Mouse (Mus musculus): ENCODE measurements at regions not wholly inside any gene's neighbourhood (a gene's known extent, or its start where the extent isn't known, plus 50 kb on each side); places are given as distances from the start of the nearest gene placed in this dataset.

GRCm38 (mm10) chr5:41206462-41206861 is 501.5 kb downstream of the Rab28 start:
- no peak overlapping the region for H3K9ac ChIP-seq (replicated peaks; ENCODE audit: low read depth, low read length)
- H3K4me3 ChIP-seq (ENCODE audit: low read depth, low read length): no peak overlapping the region
- no peak overlapping the region for H3K4me2 ChIP-seq (replicated peaks; ENCODE audit: low read depth, low read length)
- WGBS: 84% methylated on average over 3 of the region's 3 CpGs
- no peaks in the 10 kb centered on the region for H3K9me3 ChIP-seq (ENCODE audit: control insufficient read depth, low read depth, low read length)
- no peaks in the 10 kb centered on the region for H3K4me1 ChIP-seq (ENCODE audit: control insufficient read depth, insufficient read depth, low read length)
- no peaks in the 10 kb centered on the region for H3K36me3 ChIP-seq (ENCODE audit: control insufficient read depth, insufficient read depth, low read length)
- H3K27me3 ChIP-seq (ENCODE audit: control insufficient read depth, insufficient read depth, low read length): no peaks in the 10 kb centered on the region
- H3K27ac ChIP-seq (ENCODE audit: low read length): no peak overlapping the region
- no peak for ATAC-seq (ENCODE audit: insufficient number of reproducible peaks, insufficient read depth, low FRiP score, low read depth)

- H3K36me3 ChIP-seq (ENCODE audit: control insufficient read depth, insufficient read depth, low read length): no peaks in the 10 kb centered on the region
- H3K9me3 ChIP-seq (ENCODE audit: control insufficient read depth, low read depth, low read length): no peaks in the 10 kb centered on the region
- no peak overlapping the region for H3K4me2 ChIP-seq (replicated peaks; ENCODE audit: low read depth, low read length)
- H3K4me1 ChIP-seq (ENCODE audit: control insufficient read depth, insufficient read depth, low read length): no peaks in the 10 kb centered on the region
- ATAC-seq (ENCODE audit: insufficient number of reproducible peaks, insufficient read depth, low FRiP score, low read depth): no peak
- H3K9ac ChIP-seq (replicated peaks; ENCODE audit: low read depth, low read length): no peak overlapping the region
- no peak overlapping the region for H3K27ac ChIP-seq (ENCODE audit: low read length)
- no peak overlapping the region for H3K4me3 ChIP-seq (ENCODE audit: low read depth, low read length)
- H3K27me3 ChIP-seq (ENCODE audit: control insufficient read depth, insufficient read depth, low read length): no peaks in the 10 kb centered on the region
Measured at GRCm38 (mm10) chr5:41204417-41204816, 503.5 kb downstream of the Rab28 start.

- no peak overlapping the region for H3K9ac ChIP-seq (replicated peaks; ENCODE audit: low read depth, low read length)
- no peak overlapping the region for H3K4me2 ChIP-seq (replicated peaks; ENCODE audit: low read depth, low read length)
- no peaks in the 10 kb centered on the region for H3K4me1 ChIP-seq (ENCODE audit: control insufficient read depth, insufficient read depth, low read length)
- H3K4me3 ChIP-seq (ENCODE audit: low read depth, low read length): no peak overlapping the region
- H3K36me3 ChIP-seq (ENCODE audit: control insufficient read depth, insufficient read depth, low read length): no peaks in the 10 kb centered on the region
- no peaks in the 10 kb centered on the region for H3K9me3 ChIP-seq (ENCODE audit: control insufficient read depth, low read depth, low read length)
- no peak overlapping the region for H3K27ac ChIP-seq (ENCODE audit: low read length)
- WGBS: 55% methylated on average over 5 of the region's 5 CpGs
- ATAC-seq (ENCODE audit: insufficient number of reproducible peaks, insufficient read depth, low FRiP score, low read depth): no peak
- H3K27me3 ChIP-seq (ENCODE audit: control insufficient read depth, insufficient read depth, low read length): no peaks in the 10 kb centered on the region
Measured at GRCm38 (mm10) chr5:41187193-41187592, 520.8 kb downstream of the Rab28 start.

GRCm38 (mm10) chr5:41177220-41177619 is 530.7 kb downstream of the Rab28 start:
- no peaks in the 10 kb centered on the region for H3K4me1 ChIP-seq (ENCODE audit: control insufficient read depth, insufficient read depth, low read length)
- no peak for ATAC-seq (ENCODE audit: insufficient number of reproducible peaks, insufficient read depth, low FRiP score, low read depth)
- no peak overlapping the region for H3K9ac ChIP-seq (replicated peaks; ENCODE audit: low read depth, low read length)
- 85% methylated on average over 3 of the region's 3 CpGs for WGBS
- H3K36me3 ChIP-seq (ENCODE audit: control insufficient read depth, insufficient read depth, low read length): no peaks in the 10 kb centered on the region
- no peaks in the 10 kb centered on the region for H3K9me3 ChIP-seq (ENCODE audit: control insufficient read depth, low read depth, low read length)
- no peak overlapping the region for H3K27ac ChIP-seq (ENCODE audit: low read length)
- H3K4me2 ChIP-seq (replicated peaks; ENCODE audit: low read depth, low read length): no peak overlapping the region
- no peak overlapping the region for H3K4me3 ChIP-seq (ENCODE audit: low read depth, low read length)
- H3K27me3 ChIP-seq (ENCODE audit: control insufficient read depth, insufficient read depth, low read length): no peaks in the 10 kb centered on the region

- H3K4me2 ChIP-seq (replicated peaks; ENCODE audit: low read depth, low read length): no peak overlapping the region
- ATAC-seq (ENCODE audit: insufficient number of reproducible peaks, insufficient read depth, low FRiP score, low read depth): no peak
- no peaks in the 10 kb centered on the region for H3K9me3 ChIP-seq (ENCODE audit: control insufficient read depth, low read depth, low read length)
- no peak overlapping the region for H3K4me3 ChIP-seq (ENCODE audit: low read depth, low read length)
- 65% methylated on average over 14 of the region's 14 CpGs for WGBS
- H3K27ac ChIP-seq (ENCODE audit: low read length): no peak overlapping the region
- no peaks in the 10 kb centered on the region for H3K27me3 ChIP-seq (ENCODE audit: control insufficient read depth, insufficient read depth, low read length)
- H3K9ac ChIP-seq (replicated peaks; ENCODE audit: low read depth, low read length): no peak overlapping the region
- no peaks in the 10 kb centered on the region for H3K36me3 ChIP-seq (ENCODE audit: control insufficient read depth, insufficient read depth, low read length)
- H3K4me1 ChIP-seq (ENCODE audit: control insufficient read depth, insufficient read depth, low read length): no peaks in the 10 kb centered on the region
Measured at GRCm38 (mm10) chr5:41165870-41166626, 541.9 kb downstream of the Rab28 start.

- Histone ChIP-seq H3K27ac (ENCODE audit: low read length) (no peak overlapping the region), H3K27me3 (ENCODE audit: control insufficient read depth, insufficient read depth, low read length) (no peaks in the 10 kb centered on the region), H3K4me1 (ENCODE audit: control insufficient read depth, insufficient read depth, low read length) (no peaks in the 10 kb centered on the region), H3K9ac (replicated peaks; ENCODE audit: low read depth, low read length) (no peak overlapping the region), H3K4me3 (ENCODE audit: low read depth, low read length) (no peak overlapping the region), H3K4me2 (replicated peaks; ENCODE audit: low read depth, low read length) (no peak overlapping the region), H3K9me3 (ENCODE audit: control insufficient read depth, low read depth, low read length) (no peaks in the 10 kb centered on the region), H3K36me3 (ENCODE audit: control insufficient read depth, insufficient read depth, low read length) (no peaks in the 10 kb centered on the region)
- no peak for ATAC-seq (ENCODE audit: insufficient number of reproducible peaks, insufficient read depth, low FRiP score, low read depth)
- 19% methylated on average over 5 of the region's 5 CpGs for WGBS
Measured at GRCm38 (mm10) chr5:41125050-41125449, 582.9 kb downstream of the Rab28 start.

- no peak overlapping the region for H3K4me3 ChIP-seq (ENCODE audit: low read depth, low read length)
- no peak overlapping the region for H3K27ac ChIP-seq (ENCODE audit: low read length)
- H3K9ac ChIP-seq (replicated peaks; ENCODE audit: low read depth, low read length): no peak overlapping the region
- H3K4me2 ChIP-seq (replicated peaks; ENCODE audit: low read depth, low read length): no peak overlapping the region
- H3K4me1 ChIP-seq (ENCODE audit: control insufficient read depth, insufficient read depth, low read length): no peaks in the 10 kb centered on the region
- H3K27me3 ChIP-seq (ENCODE audit: control insufficient read depth, insufficient read depth, low read length): no peaks in the 10 kb centered on the region
- 33% methylated on average over 3 of the region's 3 CpGs for WGBS
- no peaks in the 10 kb centered on the region for H3K36me3 ChIP-seq (ENCODE audit: control insufficient read depth, insufficient read depth, low read length)
- no peaks in the 10 kb centered on the region for H3K9me3 ChIP-seq (ENCODE audit: control insufficient read depth, low read depth, low read length)
- no peak for ATAC-seq (ENCODE audit: insufficient number of reproducible peaks, insufficient read depth, low FRiP score, low read depth)
Measured at GRCm38 (mm10) chr5:41117658-41118057, 590.3 kb downstream of the Rab28 start.

- ATAC-seq (ENCODE audit: insufficient number of reproducible peaks, insufficient read depth, low FRiP score, low read depth): no peak
- Histone ChIP-seq H3K9me3 (ENCODE audit: control insufficient read depth, low read depth, low read length) (no peaks in the 10 kb centered on the region), H3K4me1 (ENCODE audit: control insufficient read depth, insufficient read depth, low read length) (no peaks in the 10 kb centered on the region), H3K9ac (replicated peaks; ENCODE audit: low read depth, low read length) (no peak overlapping the region), H3K4me2 (replicated peaks; ENCODE audit: low read depth, low read length) (no peak overlapping the region), H3K27ac (ENCODE audit: low read length) (no peak overlapping the region), H3K4me3 (ENCODE audit: low read depth, low read length) (no peak overlapping the region), H3K27me3 (ENCODE audit: control insufficient read depth, insufficient read depth, low read length) (no peaks in the 10 kb centered on the region), H3K36me3 (ENCODE audit: control insufficient read depth, insufficient read depth, low read length) (no peaks in the 10 kb centered on the region)
- 32% methylated on average over 5 of the region's 5 CpGs for WGBS
Measured at GRCm38 (mm10) chr5:41087773-41088172, 620.2 kb downstream of the Rab28 start.

- no peaks in the 10 kb centered on the region for H3K9me3 ChIP-seq (ENCODE audit: control insufficient read depth, low read depth, low read length)
- H3K4me3 ChIP-seq (ENCODE audit: low read depth, low read length): no peak overlapping the region
- no peaks in the 10 kb centered on the region for H3K36me3 ChIP-seq (ENCODE audit: control insufficient read depth, insufficient read depth, low read length)
- no peak overlapping the region for H3K4me2 ChIP-seq (replicated peaks; ENCODE audit: low read depth, low read length)
- no peak overlapping the region for H3K27ac ChIP-seq (ENCODE audit: low read length)
- no peaks in the 10 kb centered on the region for H3K4me1 ChIP-seq (ENCODE audit: control insufficient read depth, insufficient read depth, low read length)
- H3K27me3 ChIP-seq (ENCODE audit: control insufficient read depth, insufficient read depth, low read length): no peaks in the 10 kb centered on the region
- H3K9ac ChIP-seq (replicated peaks; ENCODE audit: low read depth, low read length): no peak overlapping the region
- 74% methylated on average over 2 of the region's 2 CpGs for WGBS
- ATAC-seq (ENCODE audit: insufficient number of reproducible peaks, insufficient read depth, low FRiP score, low read depth): no peak
Measured at GRCm38 (mm10) chr5:41076412-41076811, 631.5 kb downstream of the Rab28 start.
